Mouse (Mus musculus): ENCODE data around the gene Mcpt4. TPM values are rescaled to one million over a fixed set of nuclear protein-coding genes. Genes with fewer than 3 reads are reported as not detected.
"Not testable (repeated sequence)": the region's sequence is repeated elsewhere in the genome, so short reads cannot be mapped to it uniquely, and the experiment has no call there.

Mcpt4 gene
- 1 to 10 TPM in 1 of 2 experiments, not detected in 1; 1.1 TPM for total RNA-seq (2021)

GRCm38 (mm10) chr14:56062213-56062612 lies at the start of gene Mcpt4:
Gene Mcpt4 (minus strand): TSS chr14:56062313.
- DNase-seq (ENCODE audit: extremely low spot score in 1 of 2, low spot score in 1 of 2) = not testable (repeated sequence)

- DNase-seq (ENCODE audit: extremely low spot score in 1 of 2, low spot score in 1 of 2) = no peak
Observed at GRCm38 (mm10) chr14:56105447-56106180, 43.5 kb upstream of the Mcpt4 start.

GRCm38 (mm10) chr14:56105016-56105415 lies 42.9 kb upstream of the Mcpt4 start:
- DNase-seq (ENCODE audit: extremely low spot score in 1 of 2, low spot score in 1 of 2) = no peak

- no peak for DNase-seq (ENCODE audit: extremely low spot score in 1 of 2, low spot score in 1 of 2)
Observed at GRCm38 (mm10) chr14:56103452-56103851, 41.3 kb upstream of the Mcpt4 start.

- DNase-seq (ENCODE audit: extremely low spot score in 1 of 2, low spot score in 1 of 2) = no peak
Observed at GRCm38 (mm10) chr14:56102386-56102785, 40.3 kb upstream of the Mcpt4 start, which contains the start of gene Ctsg. Gene Ctsg (minus strand): TSS chr14:56102574.

- no peak for DNase-seq (ENCODE audit: extremely low spot score in 1 of 2, low spot score in 1 of 2)
Observed at GRCm38 (mm10) chr14:56098940-56099339, 36.8 kb upstream of the Mcpt4 start.

GRCm38 (mm10) chr14:56097597-56097996 lies 35.5 kb upstream of the Mcpt4 start:
- no peak for DNase-seq (ENCODE audit: extremely low spot score in 1 of 2, low spot score in 1 of 2)

- DNase-seq (ENCODE audit: extremely low spot score in 1 of 2, low spot score in 1 of 2) = no peak
Observed at GRCm38 (mm10) chr14:56093353-56093752, 31.2 kb upstream of the Mcpt4 start.

GRCm38 (mm10) chr14:56086711-56087110 lies 24.6 kb upstream of the Mcpt4 start:
- DNase-seq (ENCODE audit: extremely low spot score in 1 of 2, low spot score in 1 of 2) = no peak

- DNase-seq (ENCODE audit: extremely low spot score in 1 of 2, low spot score in 1 of 2) = no peak
Observed at GRCm38 (mm10) chr14:56085167-56085566, 23.1 kb upstream of the Mcpt4 start, which contains the start of gene Mcpt8. Gene Mcpt8 (minus strand): TSS chr14:56085273.

GRCm38 (mm10) chr14:56082016-56082415 lies 19.9 kb upstream of the Mcpt4 start:
- DNase-seq (ENCODE audit: extremely low spot score in 1 of 2, low spot score in 1 of 2) = no peak

GRCm38 (mm10) chr14:56057722-56058121 lies 4.4 kb downstream of the Mcpt4 start:
- DNase-seq (ENCODE audit: extremely low spot score in 1 of 2, low spot score in 1 of 2) = no peak

- DNase-seq (ENCODE audit: extremely low spot score in 1 of 2, low spot score in 1 of 2) = no peak
Observed at GRCm38 (mm10) chr14:56055408-56055807, 6.7 kb downstream of the Mcpt4 start.

GRCm38 (mm10) chr14:56041792-56042191 lies 20.3 kb downstream of the Mcpt4 start, which contains the start of gene Mcpt2:
Gene Mcpt2 (plus strand): TSS chr14:56042041.
- DNase-seq (ENCODE audit: extremely low spot score in 1 of 2, low spot score in 1 of 2) = not testable (repeated sequence)

- DNase-seq (ENCODE audit: extremely low spot score in 1 of 2, low spot score in 1 of 2) = no peak
Observed at GRCm38 (mm10) chr14:56034433-56034832, 27.7 kb downstream of the Mcpt4 start.

- not testable (repeated sequence) for DNase-seq (ENCODE audit: extremely low spot score in 1 of 2, low spot score in 1 of 2)
Observed at GRCm38 (mm10) chr14:56030395-56030794, 31.7 kb downstream of the Mcpt4 start, which contains the start of gene Mcpt9. Gene Mcpt9 (minus strand): TSS chr14:56030495.

GRCm38 (mm10) chr14:56021305-56021704 lies 40.8 kb downstream of the Mcpt4 start:
- DNase-seq (ENCODE audit: extremely low spot score in 1 of 2, low spot score in 1 of 2) = not testable (repeated sequence)

GRCm38 (mm10) chr14:56019446-56019845 lies 42.7 kb downstream of the Mcpt4 start:
- DNase-seq (ENCODE audit: extremely low spot score in 1 of 2, low spot score in 1 of 2) = no peak

- DNase-seq (ENCODE audit: extremely low spot score in 1 of 2, low spot score in 1 of 2) = not testable (repeated sequence)
Observed at GRCm38 (mm10) chr14:56017671-56018070, 44.4 kb downstream of the Mcpt4 start, which contains the start of gene Mcpt1. Gene Mcpt1 (plus strand): TSS chr14:56017971.

- DNase-seq (ENCODE audit: extremely low spot score in 1 of 2, low spot score in 1 of 2) = no peak
Observed at GRCm38 (mm10) chr14:56013924-56014323, 48.2 kb downstream of the Mcpt4 start.

- DNase-seq (ENCODE audit: extremely low spot score in 1 of 2, low spot score in 1 of 2) = no peak
Observed at GRCm38 (mm10) chr14:56013147-56013546, 49.0 kb downstream of the Mcpt4 start.
